Mouse (Mus musculus): ENCODE measurements at regions not wholly inside any gene's neighbourhood (a gene's known extent, or its start where the extent isn't known, plus 50 kb on each side); places are given as distances from the start of the nearest gene placed in this dataset.

GRCm38 (mm10) chr2:133443024-133443423 is 108.9 kb upstream of the Bmp2 start:
- Histone ChIP-seq H3K27me3 (ENCODE audit: control insufficient read depth, insufficient read depth, low read length) (no peaks in the 10 kb centered on the region), H3K4me3 (ENCODE audit: control insufficient read depth, low read depth, low read length) (no peak overlapping the region), H3K4me1 (ENCODE audit: control insufficient read depth, insufficient read depth, low read length) (no peaks in the 10 kb centered on the region), H3K36me3 (ENCODE audit: control insufficient read depth, insufficient read depth, low read length) (no peaks in the 10 kb centered on the region), H3K27ac (ENCODE audit: control insufficient read depth, insufficient read depth, low read depth, low read length) (no peak overlapping the region)
- TF ChIP-seq CTCF (IDR thresholded peaks at IDR 0.05; ENCODE audit: control insufficient read depth, insufficient read depth, insufficient replicate concordance, low read depth, low read length), result no peak
- TF ChIP-seq POLR2A (IDR thresholded peaks at IDR 0.05; ENCODE audit: control insufficient read depth, low read depth, low read length), result no peak

GRCm38 (mm10) chr2:133443490-133443889 is 108.5 kb upstream of the Bmp2 start:
- TF ChIP-seq CTCF (IDR thresholded peaks at IDR 0.05; ENCODE audit: control insufficient read depth, insufficient read depth, insufficient replicate concordance, low read depth, low read length) (no peak), POLR2A (IDR thresholded peaks at IDR 0.05; ENCODE audit: control insufficient read depth, low read depth, low read length) (no peak)
- Histone ChIP-seq H3K27me3 (ENCODE audit: control insufficient read depth, insufficient read depth, low read length) (no peaks in the 10 kb centered on the region), H3K27ac (ENCODE audit: control insufficient read depth, insufficient read depth, low read depth, low read length) (no peak overlapping the region), H3K36me3 (ENCODE audit: control insufficient read depth, insufficient read depth, low read length) (no peaks in the 10 kb centered on the region), H3K4me1 (ENCODE audit: control insufficient read depth, insufficient read depth, low read length) (no peaks in the 10 kb centered on the region), H3K4me3 (ENCODE audit: control insufficient read depth, low read depth, low read length) (no peak overlapping the region)

- no peak overlapping the region for H3K4me3 ChIP-seq (ENCODE audit: control insufficient read depth, low read depth, low read length)
- H3K4me1 ChIP-seq (ENCODE audit: control insufficient read depth, insufficient read depth, low read length), result no peaks in the 10 kb centered on the region
- H3K36me3 ChIP-seq (ENCODE audit: control insufficient read depth, insufficient read depth, low read length), result no peaks in the 10 kb centered on the region
- no peak overlapping the region for H3K27ac ChIP-seq (ENCODE audit: control insufficient read depth, insufficient read depth, low read depth, low read length)
- no peak for TF ChIP-seq POLR2A (IDR thresholded peaks at IDR 0.05; ENCODE audit: control insufficient read depth, low read depth, low read length)
- no peak for TF ChIP-seq CTCF (IDR thresholded peaks at IDR 0.05; ENCODE audit: control insufficient read depth, insufficient read depth, insufficient replicate concordance, low read depth, low read length)
- H3K27me3 ChIP-seq (ENCODE audit: control insufficient read depth, insufficient read depth, low read length), result no peaks in the 10 kb centered on the region
These were observed 99.0 kb upstream of the Bmp2 start for GRCm38 (mm10) chr2:133452947-133453346.

GRCm38 (mm10) chr2:133455484-133456170 is 96.3 kb upstream of the Bmp2 start:
- H3K27ac ChIP-seq (ENCODE audit: control insufficient read depth, insufficient read depth, low read depth, low read length), result no peak overlapping the region
- TF ChIP-seq CTCF (IDR thresholded peaks at IDR 0.05; ENCODE audit: control insufficient read depth, insufficient read depth, insufficient replicate concordance, low read depth, low read length) (no peak), POLR2A (IDR thresholded peaks at IDR 0.05; ENCODE audit: control insufficient read depth, low read depth, low read length) (no peak)
- H3K4me1 ChIP-seq (ENCODE audit: control insufficient read depth, insufficient read depth, low read length), result no peaks in the 10 kb centered on the region
- H3K27me3 ChIP-seq (ENCODE audit: control insufficient read depth, insufficient read depth, low read length), result no peaks in the 10 kb centered on the region
- no peak overlapping the region for H3K4me3 ChIP-seq (ENCODE audit: control insufficient read depth, low read depth, low read length)
- no peaks in the 10 kb centered on the region for H3K36me3 ChIP-seq (ENCODE audit: control insufficient read depth, insufficient read depth, low read length)

- TF ChIP-seq POLR2A (IDR thresholded peaks at IDR 0.05; ENCODE audit: control insufficient read depth, low read depth, low read length), result no peak
- no peak for TF ChIP-seq CTCF (IDR thresholded peaks at IDR 0.05; ENCODE audit: control insufficient read depth, insufficient read depth, insufficient replicate concordance, low read depth, low read length)
These were observed 95.2 kb upstream of the Bmp2 start for GRCm38 (mm10) chr2:133456785-133457184.

GRCm38 (mm10) chr2:133458735-133459134 is 93.2 kb upstream of the Bmp2 start:
- no peaks in the 10 kb centered on the region for H3K27me3 ChIP-seq (ENCODE audit: control insufficient read depth, insufficient read depth, low read length)
- no peaks in the 10 kb centered on the region for H3K36me3 ChIP-seq (ENCODE audit: control insufficient read depth, insufficient read depth, low read length)
- no peak overlapping the region for H3K4me3 ChIP-seq (ENCODE audit: control insufficient read depth, low read depth, low read length)
- H3K4me1 ChIP-seq (ENCODE audit: control insufficient read depth, insufficient read depth, low read length), result no peaks in the 10 kb centered on the region
- no peak overlapping the region for H3K27ac ChIP-seq (ENCODE audit: control insufficient read depth, insufficient read depth, low read depth, low read length)
- TF ChIP-seq POLR2A (IDR thresholded peaks at IDR 0.05; ENCODE audit: control insufficient read depth, low read depth, low read length), result no peak
- TF ChIP-seq CTCF (IDR thresholded peaks at IDR 0.05; ENCODE audit: control insufficient read depth, insufficient read depth, insufficient replicate concordance, low read depth, low read length), result no peak

More at GRCm38 (mm10) chr2:133456785-133457184, 95.2 kb upstream of the Bmp2 start:
- no peaks in the 10 kb centered on the region for H3K27me3 ChIP-seq (ENCODE audit: control insufficient read depth, insufficient read depth, low read length)
- no peaks in the 10 kb centered on the region for H3K4me1 ChIP-seq (ENCODE audit: control insufficient read depth, insufficient read depth, low read length)
- H3K27ac ChIP-seq (ENCODE audit: control insufficient read depth, insufficient read depth, low read depth, low read length), result no peak overlapping the region
- no peak overlapping the region for H3K4me3 ChIP-seq (ENCODE audit: control insufficient read depth, low read depth, low read length)
- H3K36me3 ChIP-seq (ENCODE audit: control insufficient read depth, insufficient read depth, low read length), result no peaks in the 10 kb centered on the region

DNA sequence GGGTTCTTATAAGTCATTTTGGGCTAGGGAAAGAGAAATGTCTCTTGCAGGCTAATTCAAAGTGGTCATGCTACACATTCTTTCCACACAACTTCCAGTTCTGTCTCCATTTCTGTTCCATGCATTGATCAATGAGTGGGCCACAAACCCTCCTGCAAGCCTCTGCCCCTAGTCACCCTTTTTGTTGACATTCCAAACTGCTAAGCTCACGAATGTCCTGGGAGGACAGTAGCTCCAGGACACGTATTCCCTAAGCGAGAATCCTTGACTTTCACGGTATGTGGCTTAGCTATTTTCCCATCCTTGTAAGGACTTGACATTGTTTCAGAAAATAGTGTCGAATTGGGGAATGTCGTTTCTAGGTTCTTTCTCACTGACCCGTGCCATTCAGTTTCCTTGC is 91.1 kb upstream of the Bmp2 start:
- H3K4me1 ChIP-seq (ENCODE audit: control insufficient read depth, insufficient read depth, low read length), result no peaks in the 10 kb centered on the region
- no peak for TF ChIP-seq CTCF (IDR thresholded peaks at IDR 0.05; ENCODE audit: control insufficient read depth, insufficient read depth, insufficient replicate concordance, low read depth, low read length)
- no peak for TF ChIP-seq POLR2A (IDR thresholded peaks at IDR 0.05; ENCODE audit: control insufficient read depth, low read depth, low read length)
- H3K27ac ChIP-seq (ENCODE audit: control insufficient read depth, insufficient read depth, low read depth, low read length), result no peak overlapping the region
- no peaks in the 10 kb centered on the region for H3K36me3 ChIP-seq (ENCODE audit: control insufficient read depth, insufficient read depth, low read length)
- no peak overlapping the region for H3K4me3 ChIP-seq (ENCODE audit: control insufficient read depth, low read depth, low read length)
- no peaks in the 10 kb centered on the region for H3K27me3 ChIP-seq (ENCODE audit: control insufficient read depth, insufficient read depth, low read length)

All from testis, adult 2 months (tissue).